Mouse (Mus musculus): Measurements from ENCODE around the gene Siglece. TPM values are rescaled to one million over a fixed set of nuclear protein-coding genes. Genes with fewer than 3 reads are reported as not detected.
"Not testable (repeated sequence)": the region's sequence is repeated elsewhere in the genome, so short reads cannot be mapped to it uniquely, and the experiment has no call there.

Gene Siglece
- polyA plus RNA-seq, 2 experiments, result 1.6 to 2.0 TPM

DNA sequence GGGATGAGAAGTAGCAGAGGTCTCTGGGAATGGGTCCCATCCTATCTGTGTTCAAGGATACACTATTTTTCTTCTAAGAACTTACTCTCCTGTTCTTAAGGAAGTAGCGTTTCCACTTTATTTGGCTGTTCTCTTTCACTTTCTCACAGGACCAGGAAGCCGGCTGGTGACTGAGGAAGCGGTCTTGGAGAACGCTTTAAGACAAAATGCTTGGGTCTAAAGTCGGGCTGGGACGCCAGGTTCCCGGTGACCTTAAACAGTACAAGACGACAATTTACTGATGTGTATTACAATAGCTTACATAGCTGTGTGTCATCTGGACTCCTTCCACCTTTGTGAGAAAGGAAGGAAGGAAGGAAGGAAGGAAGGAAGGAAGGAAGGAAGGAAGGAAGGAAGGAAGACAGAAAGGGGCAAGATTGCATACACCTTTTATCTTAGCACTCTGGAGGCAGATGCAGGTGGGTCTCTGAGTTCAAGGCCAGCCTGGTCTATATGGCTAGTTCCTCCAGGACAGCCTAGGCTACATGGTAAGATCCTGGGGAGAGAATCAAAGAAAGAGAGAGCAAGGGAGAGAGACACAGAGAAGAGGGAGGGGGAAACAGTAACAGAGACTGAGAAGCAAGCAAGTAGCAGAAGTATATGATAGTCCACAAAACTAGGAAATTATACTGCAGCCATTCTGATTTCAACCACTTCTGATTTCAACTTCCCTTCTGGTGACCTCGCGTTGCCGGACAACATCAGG, 11.3 kb upstream of the Siglece start:
- DNase-seq (ENCODE audit: low read depth in 3 of 3, low spot score in 3 of 3) (no peak), ATAC-seq (ENCODE audit: insufficient read depth) (peak; percentile 33)
- Histone ChIP-seq H3K27me3 (ENCODE audit: control insufficient read depth, insufficient read depth, low read length) (no peaks in the 10 kb centered on the region), H3K36me3 (replicated peaks; ENCODE audit: control insufficient read depth, insufficient read depth, low read depth) (no peaks in the 10 kb centered on the region), H3K4me2 (ENCODE audit: low read depth) (peak overlapping the region; percentile 85), H3K27ac (no peak overlapping the region), H3K9me3 (ENCODE audit: control insufficient read depth, low read length) (no peaks in the 10 kb centered on the region), H3K4me3 (ENCODE audit: insufficient read depth in 1 of 2, low read depth in 2 of 2, low read length in 2 of 2) (peak overlapping the region; percentile 74 to 99), H3K4me1 (replicated peaks; ENCODE audit: control insufficient read depth in 2 of 2, insufficient read depth in 2 of 2, low read length in 1 of 2) (peaks cover 0 to 16% of the 10 kb centered on the region in 2 experiments; a peak in 2 of 4 replicates), H3K9ac (replicated peaks) (peak overlapping the region; percentile 81)
- WGBS (ENCODE audit: insufficient replicate concordance), result 57% methylated on average over 11 of the region's 11 CpGs
- TF ChIP-seq EP300 (IDR thresholded peaks at IDR 0.05; ENCODE audit: low read depth) (no peak), CTCF (IDR thresholded peaks at IDR 0.05; ENCODE audit: low read depth) (no peak)

- peaks cover 0 to 16% of the 10 kb centered on the region in 2 experiments; a peak in 2 of 4 replicates for H3K4me1 ChIP-seq (replicated peaks; ENCODE audit: control insufficient read depth in 2 of 2, insufficient read depth in 2 of 2, low read length in 1 of 2)
- no peak overlapping the region for H3K27ac ChIP-seq
- no peak overlapping the region for H3K4me2 ChIP-seq (ENCODE audit: low read depth)
- 9% methylated on average over 3 of the region's 3 CpGs for WGBS (ENCODE audit: insufficient replicate concordance)
- no peak overlapping the region for H3K9ac ChIP-seq (replicated peaks)
- TF ChIP-seq CTCF (IDR thresholded peaks at IDR 0.05; ENCODE audit: low read depth), result peak; percentile 45
- TF ChIP-seq EP300 (IDR thresholded peaks at IDR 0.05; ENCODE audit: low read depth), result no peak
- H3K27me3 ChIP-seq (ENCODE audit: control insufficient read depth, insufficient read depth, low read length), result no peaks in the 10 kb centered on the region
- DNase-seq (ENCODE audit: low read depth in 3 of 3, low spot score in 3 of 3) (no peak), ATAC-seq (ENCODE audit: insufficient read depth) (no peak)
- no peak overlapping the region for H3K4me3 ChIP-seq (ENCODE audit: insufficient read depth in 1 of 2, low read depth in 2 of 2, low read length in 2 of 2)
- no peaks in the 10 kb centered on the region for H3K9me3 ChIP-seq (ENCODE audit: control insufficient read depth, low read length)
- H3K36me3 ChIP-seq (replicated peaks; ENCODE audit: control insufficient read depth, insufficient read depth, low read depth), result no peaks in the 10 kb centered on the region
Observed at GRCm38 (mm10) chr7:43668582-43668981, 8.6 kb upstream of the Siglece start.

- ATAC-seq (ENCODE audit: insufficient read depth); H3K4me3 ChIP-seq (ENCODE audit: insufficient read depth in 1 of 2, low read depth in 2 of 2, low read length in 2 of 2); H3K4me1 ChIP-seq (replicated peaks; ENCODE audit: control insufficient read depth in 2 of 2, insufficient read depth in 2 of 2, low read length in 1 of 2); H3K9me3 ChIP-seq (ENCODE audit: control insufficient read depth, low read length); H3K36me3 ChIP-seq (replicated peaks; ENCODE audit: control insufficient read depth, insufficient read depth, low read depth); H3K9ac ChIP-seq (replicated peaks); H3K27me3 ChIP-seq (ENCODE audit: control insufficient read depth, insufficient read depth, low read length); H3K4me2 ChIP-seq (ENCODE audit: low read depth); H3K27ac ChIP-seq; DNase-seq (ENCODE audit: low read depth in 3 of 3, low spot score in 3 of 3): not testable (repeated sequence)
- 60% methylated on average over 4 of the region's 4 CpGs for WGBS (ENCODE audit: insufficient replicate concordance)
Observed at GRCm38 (mm10) chr7:43667221-43667620, 7.3 kb upstream of the Siglece start.

DNA sequence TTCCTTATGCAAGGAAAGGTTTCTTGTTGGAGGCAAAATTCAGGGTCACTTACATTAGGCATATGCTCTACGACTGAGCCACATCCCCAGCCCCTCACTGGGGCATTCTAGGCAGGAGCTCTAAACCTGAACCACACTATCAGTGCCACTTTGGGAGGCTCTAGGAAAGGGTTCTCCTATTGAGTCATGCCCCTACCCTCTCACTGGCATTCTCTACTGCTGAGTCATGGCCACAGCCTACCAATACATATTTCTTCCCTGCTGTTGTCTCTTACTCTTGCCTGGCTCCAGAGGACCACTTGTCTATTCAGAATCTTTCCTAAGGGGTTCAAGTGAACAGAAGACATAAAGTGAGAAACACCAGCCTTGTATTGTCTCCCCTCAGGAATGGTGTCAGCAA, 2.8 kb upstream of the Siglece start:
- Histone ChIP-seq H3K4me1 (replicated peaks; ENCODE audit: control insufficient read depth in 2 of 2, insufficient read depth in 2 of 2, low read length in 1 of 2) (no peaks in the 10 kb centered on the region), H3K27ac (no peak overlapping the region), H3K27me3 (ENCODE audit: control insufficient read depth, insufficient read depth, low read length) (no peaks in the 10 kb centered on the region), H3K36me3 (replicated peaks; ENCODE audit: control insufficient read depth, insufficient read depth, low read depth) (no peaks in the 10 kb centered on the region), H3K9me3 (ENCODE audit: control insufficient read depth, low read length) (no peaks in the 10 kb centered on the region), H3K4me3 (ENCODE audit: insufficient read depth in 1 of 2, low read depth in 2 of 2, low read length in 2 of 2) (no peak overlapping the region), H3K4me2 (ENCODE audit: low read depth) (no peak overlapping the region), H3K9ac (replicated peaks) (no peak overlapping the region)
- TF ChIP-seq EP300 (IDR thresholded peaks at IDR 0.05; ENCODE audit: low read depth), result no peak
- TF ChIP-seq CTCF (IDR thresholded peaks at IDR 0.05; ENCODE audit: low read depth), result no peak
- ATAC-seq (ENCODE audit: insufficient read depth), result no peak
- WGBS (ENCODE audit: insufficient replicate concordance), result 61% methylated on average over 1 of the region's 1 CpGs
- DNase-seq (ENCODE audit: low read depth in 3 of 3, low spot score in 3 of 3), result no peak

GRCm38 (mm10) chr7:43656232-43656631, 3.7 kb downstream of the Siglece start:
- Histone ChIP-seq H3K9ac (replicated peaks) (no peak overlapping the region), H3K4me1 (replicated peaks; ENCODE audit: control insufficient read depth in 2 of 2, insufficient read depth in 2 of 2, low read length in 1 of 2) (no peaks in the 10 kb centered on the region), H3K27me3 (ENCODE audit: control insufficient read depth, insufficient read depth, low read length) (no peaks in the 10 kb centered on the region), H3K9me3 (ENCODE audit: control insufficient read depth, low read length) (no peaks in the 10 kb centered on the region), H3K36me3 (replicated peaks; ENCODE audit: control insufficient read depth, insufficient read depth, low read depth) (no peaks in the 10 kb centered on the region), H3K4me2 (ENCODE audit: low read depth) (no peak overlapping the region), H3K27ac (no peak overlapping the region), H3K4me3 (ENCODE audit: insufficient read depth in 1 of 2, low read depth in 2 of 2, low read length in 2 of 2) (no peak overlapping the region)
- ATAC-seq (ENCODE audit: insufficient read depth) (no peak), DNase-seq (ENCODE audit: low read depth in 3 of 3, low spot score in 3 of 3) (no peak)
- no peak for TF ChIP-seq EP300 (IDR thresholded peaks at IDR 0.05; ENCODE audit: low read depth)
- TF ChIP-seq CTCF (IDR thresholded peaks at IDR 0.05; ENCODE audit: low read depth), result no peak
- WGBS (ENCODE audit: insufficient replicate concordance), result 13% methylated on average over 6 of the region's 6 CpGs
